ENCODE assay signal across 10 mouse cellular contexts in genomic region chr11:32558677-32559076, GRCm38 (mm10). TPM values are rescaled to one million over a fixed set of nuclear protein-coding genes. Genes with fewer than 3 reads are reported as not detected.
A peak's percentile ranks its signal among the peaks of the same experiment; 100 is the strongest.
DNase-seq lines count a peak whose midpoint lies in the region; ATAC-seq and TF ChIP-seq lines count a peak whose summit lies in the region.
"Had no signal": no experiment of that assay in that cellular context is flagged by ENCODE, and none has a peak within 500 bp of the region (broad histone marks: within the 10 kb centered on the region; RNA-seq: fewer than 3 reads in every experiment).

No protein-coding gene starts in this region.

- peak overlapping the region; percentile 20; the same call in 1 of the 2 replicates for H3K27ac ChIP-seq in gastrocnemius, adult 2 months
- H3K27ac ChIP-seq in lung, embryonic 16.5 days (ENCODE audit: low read length), result no peak overlapping the region
- no peak overlapping the region for H3K27ac ChIP-seq in intestine, embryonic 16.5 days (ENCODE audit: low read length)
- H3K27ac ChIP-seq: neural tube, embryonic 12.5 days had no signal

- no peak overlapping the region for H3K4me2 ChIP-seq in lung, embryonic 16.5 days (ENCODE audit: low read depth, low read length)
- no peak overlapping the region for H3K4me2 ChIP-seq in intestine, embryonic 16.5 days (ENCODE audit: low read depth, low read length)
- H3K4me2 ChIP-seq: neural tube, embryonic 12.5 days had no signal

- TF ChIP-seq POLR2A in lung, adult 2 months (IDR thresholded peaks at IDR 0.05; ENCODE audit: borderline replicate concordance, extremely low read depth, low read depth, low read length), result no peak

- DNase-seq in gastrocnemius, adult 2 months, result peak; percentile 50
- no peak for DNase-seq in gastrocnemius, postnatal 36 days
- DNase-seq in lung, adult 2 months, result no peak
- DNase-seq in thymus, postnatal 10 days (ENCODE audit: low spot score in 2 of 2), result peak; percentile 45 to 52
- DNase-seq in MN1 (ENCODE audit: low spot score), result no peak
- DNase-seq in retina, postnatal 1 day, result no peak
- DNase-seq: kidney, adult 18-20 months had no signal

- peaks cover 8% of the 10 kb centered on the region for H3K4me1 ChIP-seq in lung, embryonic 16.5 days (replicated peaks; ENCODE audit: control insufficient read depth, insufficient read depth, low read length)
- peaks cover 10% of the 10 kb centered on the region for H3K4me1 ChIP-seq in lung, adult 2 months (ENCODE audit: control insufficient read depth, insufficient read depth, low read length)
- H3K4me1 ChIP-seq in intestine, embryonic 16.5 days (ENCODE audit: control insufficient read depth, insufficient read depth, low read length), result peaks cover 26% of the 10 kb centered on the region

- 23% methylated on average over 8 of the region's 8 CpGs for WGBS in lung, embryonic 16.5 days
- WGBS in lung, adult 2 months, result 38% methylated on average over 8 of the region's 8 CpGs
- WGBS in intestine, embryonic 16.5 days, result 25% methylated on average over 8 of the region's 8 CpGs

- TF ChIP-seq CTCF in gastrocnemius, adult 2 months (IDR thresholded peaks at IDR 0.05), result no peak
- no peak for TF ChIP-seq CTCF in lung, adult 2 months (IDR thresholded peaks at IDR 0.05; ENCODE audit: insufficient read depth, low read length)

- H3K27me3 ChIP-seq in lung, embryonic 16.5 days (ENCODE audit: control insufficient read depth, insufficient read depth, low read depth, low read length), result no peaks in the 10 kb centered on the region
- H3K27me3 ChIP-seq in intestine, embryonic 16.5 days (replicated peaks; ENCODE audit: control insufficient read depth, insufficient read depth, low read length), result no peaks in the 10 kb centered on the region
- H3K27me3 ChIP-seq: neural tube, embryonic 12.5 days had no signal

- intact Hi-C loops in gastrocnemius, adult 2 months (cut with DNase I), result no loop called here
- intact Hi-C loops in gastrocnemius, postnatal 36 days (cut with DNase I), result no loop called here

- H3K9ac ChIP-seq in lung, embryonic 16.5 days (ENCODE audit: low read length), result no peak overlapping the region
- H3K9ac ChIP-seq in intestine, embryonic 16.5 days (ENCODE audit: low read depth, low read length), result no peak overlapping the region
- H3K9ac ChIP-seq: neural tube, embryonic 12.5 days had no signal

- no peak overlapping the region for H3K4me3 ChIP-seq in gastrocnemius, adult 2 months
- H3K4me3 ChIP-seq in lung, embryonic 16.5 days (ENCODE audit: low read length), result no peak overlapping the region
- H3K4me3 ChIP-seq in lung, adult 2 months (replicated peaks; ENCODE audit: extremely low read depth, low read depth, low read length), result no peak overlapping the region
- H3K4me3 ChIP-seq in intestine, embryonic 16.5 days (ENCODE audit: low read length), result no peak overlapping the region
- H3K4me3 ChIP-seq: neural tube, embryonic 12.5 days had no signal

- H3K9me3 ChIP-seq in lung, embryonic 16.5 days (ENCODE audit: control insufficient read depth, low read length), result no peaks in the 10 kb centered on the region
- H3K9me3 ChIP-seq in intestine, embryonic 16.5 days (ENCODE audit: control insufficient read depth, low read length), result no peaks in the 10 kb centered on the region
- H3K9me3 ChIP-seq: neural tube, embryonic 12.5 days had no signal

- no peaks in the 10 kb centered on the region for H3K36me3 ChIP-seq in lung, embryonic 16.5 days (ENCODE audit: control insufficient read depth, insufficient read depth, low read length)
- no peaks in the 10 kb centered on the region for H3K36me3 ChIP-seq in intestine, embryonic 16.5 days (ENCODE audit: control insufficient read depth, insufficient read depth, low read length)
- H3K36me3 ChIP-seq: neural tube, embryonic 12.5 days had no signal

- 0 out of 2 replicates have a peak, but pooled peaks have one; percentile 16 for ATAC-seq in lung, embryonic 16.5 days (ENCODE audit: low read depth)
- 0 out of 2 replicates have a peak, but pooled peaks have one; percentile 26 for ATAC-seq in intestine, embryonic 16.5 days

RNA-seq across cellular contexts. Expression of gene Stk10, which starts 25.6 kb away (rescaled TPM):
- total RNA-seq in gastrocnemius, adult 2 months (2021), result 1 to 10 TPM; 1.9 to 3.8 TPM
- total RNA-seq in gastrocnemius, postnatal 36 days (2021), result 1 to 10 TPM; 2.0 to 2.5 TPM
- 2.6 and 3.2 TPM in 2 replicates for polyA plus RNA-seq in lung, embryonic 16.5 days (2015; fragmentation: Nextera tagmentation; extraction: Ambion mirVana)
- polyA plus RNA-seq in lung, adult 2 months (2012; rRNA removed), result 19.4 and 22.8 TPM in 2 replicates
- 5.2 and 5.7 TPM in 2 replicates for polyA plus RNA-seq in intestine, embryonic 16.5 days (2015; fragmentation: Nextera tagmentation; extraction: Ambion mirVana)

RNA-seq across cellular contexts. Expression of gene Efcab9, which starts 26.8 kb away (rescaled TPM):
- 1 to 10 TPM; 1.0 to 2.0 TPM for total RNA-seq in gastrocnemius, adult 2 months (2021)
- 1 to 10 TPM in 1 of 2 experiments, under 1 TPM in 1; 0.84 to 1.2 TPM for total RNA-seq in gastrocnemius, postnatal 36 days (2021)
- polyA plus RNA-seq in lung, embryonic 16.5 days (2015; fragmentation: Nextera tagmentation; extraction: Ambion mirVana), result 0.79 TPM in 1 of 2 replicates, not detected in the other
- polyA plus RNA-seq in lung, adult 2 months (2012; rRNA removed), result not detected in 2 replicates
- polyA plus RNA-seq in intestine, embryonic 16.5 days (2015; fragmentation: Nextera tagmentation; extraction: Ambion mirVana), result 0.65 and 0.77 TPM in 2 replicates

Comparison
In these comparisons a context has a peak if more than half of its experiments do, and no peak if none do; other contexts are left out.
1. DNase-seq: peak in gastrocnemius, adult 2 months (single experiment) and thymus, postnatal 10 days (2 of 2); none in gastrocnemius, postnatal 36 days (0 of 2), lung, adult 2 months (single experiment), MN1 (single experiment) and retina, postnatal 1 day (single experiment).